Mouse (Mus musculus): ENCODE measurements around the gene Zcchc9. TPM values are rescaled to one million over a fixed set of nuclear protein-coding genes. Genes with fewer than 3 reads are reported as not detected.
A peak's percentile ranks its signal among the peaks of the same experiment; 100 is the strongest.

Gene Zcchc9
- polyA plus RNA-seq (2014; fragmentation: Nextera tagmentation; extraction: Ambion mirVana), result 23.6 and 26.3 TPM in 2 replicates

GRCm38 (mm10) chr13:91807155-91807839 lies at the start of gene Zcchc9:
Zcchc9 (minus strand) TSS chr13:91807705.
- Histone ChIP-seq H3K4me2 (ENCODE audit: low read length) (peak within 1 kb of the TSS; percentile 73), H3K4me3 (ENCODE audit: control insufficient read depth in 1 of 2, insufficient read depth in 1 of 2, low read depth in 1 of 2, low read length in 2 of 2) (peak within 1 kb of the TSS; percentile 87 to 98), H3K9me3 (ENCODE audit: control insufficient read depth, low read length) (no peaks in the 10 kb centered on the region), H3K27me3 (ENCODE audit: control insufficient read depth, insufficient read depth, low read length) (no peaks in the 10 kb centered on the region), H3K36me3 (ENCODE audit: control insufficient read depth, insufficient read depth, low read length) (peaks cover 19% of the 10 kb centered on the region), H3K4me1 (ENCODE audit: control insufficient read depth in 2 of 2, insufficient read depth in 2 of 2, low read length in 2 of 2) (peaks cover 4% of the 10 kb centered on the region in 2 experiments; a peak in 3 of 4 replicates), H3K9ac (ENCODE audit: low read length) (peak within 1 kb of the TSS; percentile 97), H3K27ac (replicated peaks in 1 of 2; ENCODE audit: control insufficient read depth in 1 of 2, insufficient read depth in 1 of 2, low read depth in 2 of 2, low read length in 2 of 2) (peak within 1 kb of the TSS; percentile 90 to 94)
- WGBS, result under 1% methylated on average over 49 of the region's 50 CpGs
- ATAC-seq (ENCODE audit: insufficient number of reproducible peaks, insufficient read depth, low FRiP score, low read depth), result peak; percentile 94

- H3K27me3 ChIP-seq (ENCODE audit: control insufficient read depth, insufficient read depth, low read length), result no peaks in the 10 kb centered on the region
- H3K9ac ChIP-seq (ENCODE audit: low read length), result no peak overlapping the region
- no peaks in the 10 kb centered on the region for H3K36me3 ChIP-seq (ENCODE audit: control insufficient read depth, insufficient read depth, low read length)
- no peaks in the 10 kb centered on the region for H3K4me1 ChIP-seq (ENCODE audit: control insufficient read depth in 2 of 2, insufficient read depth in 2 of 2, low read length in 2 of 2)
- no peak overlapping the region for H3K27ac ChIP-seq (replicated peaks in 1 of 2; ENCODE audit: control insufficient read depth in 1 of 2, insufficient read depth in 1 of 2, low read depth in 2 of 2, low read length in 2 of 2)
- H3K4me2 ChIP-seq (ENCODE audit: low read length), result no peak overlapping the region
- 73% methylated on average over 3 of the region's 3 CpGs for WGBS
- no peak for ATAC-seq (ENCODE audit: insufficient number of reproducible peaks, insufficient read depth, low FRiP score, low read depth)
- no peaks in the 10 kb centered on the region for H3K9me3 ChIP-seq (ENCODE audit: control insufficient read depth, low read length)
- H3K4me3 ChIP-seq (ENCODE audit: control insufficient read depth in 1 of 2, insufficient read depth in 1 of 2, low read depth in 1 of 2, low read length in 2 of 2), result no peak overlapping the region
Observed at GRCm38 (mm10) chr13:91854412-91854811, 46.9 kb upstream of the Zcchc9 start.

GRCm38 (mm10) chr13:91827876-91828275 lies 20.4 kb upstream of the Zcchc9 start:
- no peaks in the 10 kb centered on the region for H3K27me3 ChIP-seq (ENCODE audit: control insufficient read depth, insufficient read depth, low read length)
- H3K4me3 ChIP-seq (ENCODE audit: control insufficient read depth in 1 of 2, insufficient read depth in 1 of 2, low read depth in 1 of 2, low read length in 2 of 2), result no peak overlapping the region
- H3K4me2 ChIP-seq (ENCODE audit: low read length), result no peak overlapping the region
- no peaks in the 10 kb centered on the region for H3K9me3 ChIP-seq (ENCODE audit: control insufficient read depth, low read length)
- no peaks in the 10 kb centered on the region for H3K36me3 ChIP-seq (ENCODE audit: control insufficient read depth, insufficient read depth, low read length)
- no peak overlapping the region for H3K9ac ChIP-seq (ENCODE audit: low read length)
- H3K27ac ChIP-seq (replicated peaks in 1 of 2; ENCODE audit: control insufficient read depth in 1 of 2, insufficient read depth in 1 of 2, low read depth in 2 of 2, low read length in 2 of 2), result no peak overlapping the region
- ATAC-seq (ENCODE audit: insufficient number of reproducible peaks, insufficient read depth, low FRiP score, low read depth), result no peak
- H3K4me1 ChIP-seq (ENCODE audit: control insufficient read depth in 2 of 2, insufficient read depth in 2 of 2, low read length in 2 of 2), result no peaks in the 10 kb centered on the region

- Histone ChIP-seq H3K9me3 (ENCODE audit: control insufficient read depth, low read length) (no peaks in the 10 kb centered on the region), H3K27me3 (ENCODE audit: control insufficient read depth, insufficient read depth, low read length) (no peaks in the 10 kb centered on the region), H3K4me3 (ENCODE audit: control insufficient read depth in 1 of 2, insufficient read depth in 1 of 2, low read depth in 1 of 2, low read length in 2 of 2) (no peak overlapping the region), H3K9ac (ENCODE audit: low read length) (no peak overlapping the region), H3K4me1 (ENCODE audit: control insufficient read depth in 2 of 2, insufficient read depth in 2 of 2, low read length in 2 of 2) (no peaks in the 10 kb centered on the region), H3K4me2 (ENCODE audit: low read length) (no peak overlapping the region), H3K36me3 (ENCODE audit: control insufficient read depth, insufficient read depth, low read length) (no peaks in the 10 kb centered on the region), H3K27ac (replicated peaks in 1 of 2; ENCODE audit: control insufficient read depth in 1 of 2, insufficient read depth in 1 of 2, low read depth in 2 of 2, low read length in 2 of 2) (no peak overlapping the region)
- 67% methylated on average over 2 of the region's 2 CpGs for whole genome bisulfite sequencing
- ATAC-seq (ENCODE audit: insufficient number of reproducible peaks, insufficient read depth, low FRiP score, low read depth), result no peak
Observed at GRCm38 (mm10) chr13:91826066-91826465, 18.6 kb upstream of the Zcchc9 start.

- no peaks in the 10 kb centered on the region for H3K9me3 ChIP-seq (ENCODE audit: control insufficient read depth, low read length)
- no peak overlapping the region for H3K4me3 ChIP-seq (ENCODE audit: control insufficient read depth in 1 of 2, insufficient read depth in 1 of 2, low read depth in 1 of 2, low read length in 2 of 2)
- ATAC-seq (ENCODE audit: insufficient number of reproducible peaks, insufficient read depth, low FRiP score, low read depth), result no peak
- no peaks in the 10 kb centered on the region for H3K4me1 ChIP-seq (ENCODE audit: control insufficient read depth in 2 of 2, insufficient read depth in 2 of 2, low read length in 2 of 2)
- H3K27me3 ChIP-seq (ENCODE audit: control insufficient read depth, insufficient read depth, low read length), result no peaks in the 10 kb centered on the region
- H3K36me3 ChIP-seq (ENCODE audit: control insufficient read depth, insufficient read depth, low read length), result no peaks in the 10 kb centered on the region
- no peak overlapping the region for H3K9ac ChIP-seq (ENCODE audit: low read length)
- 69% methylated on average over 4 of the region's 4 CpGs for WGBS
- no peak overlapping the region for H3K27ac ChIP-seq (replicated peaks in 1 of 2; ENCODE audit: control insufficient read depth in 1 of 2, insufficient read depth in 1 of 2, low read depth in 2 of 2, low read length in 2 of 2)
- no peak overlapping the region for H3K4me2 ChIP-seq (ENCODE audit: low read length)
Observed at GRCm38 (mm10) chr13:91824845-91825550, 17.5 kb upstream of the Zcchc9 start.

GRCm38 (mm10) chr13:91823735-91824134 lies 16.2 kb upstream of the Zcchc9 start:
- no peaks in the 10 kb centered on the region for H3K36me3 ChIP-seq (ENCODE audit: control insufficient read depth, insufficient read depth, low read length)
- no peak overlapping the region for H3K27ac ChIP-seq (replicated peaks in 1 of 2; ENCODE audit: control insufficient read depth in 1 of 2, insufficient read depth in 1 of 2, low read depth in 2 of 2, low read length in 2 of 2)
- H3K9me3 ChIP-seq (ENCODE audit: control insufficient read depth, low read length), result no peaks in the 10 kb centered on the region
- 72% methylated on average over 6 of the region's 6 CpGs for WGBS
- H3K4me1 ChIP-seq (ENCODE audit: control insufficient read depth in 2 of 2, insufficient read depth in 2 of 2, low read length in 2 of 2), result no peaks in the 10 kb centered on the region
- no peak overlapping the region for H3K4me3 ChIP-seq (ENCODE audit: control insufficient read depth in 1 of 2, insufficient read depth in 1 of 2, low read depth in 1 of 2, low read length in 2 of 2)
- H3K27me3 ChIP-seq (ENCODE audit: control insufficient read depth, insufficient read depth, low read length), result no peaks in the 10 kb centered on the region
- ATAC-seq (ENCODE audit: insufficient number of reproducible peaks, insufficient read depth, low FRiP score, low read depth), result no peak
- no peak overlapping the region for H3K9ac ChIP-seq (ENCODE audit: low read length)
- no peak overlapping the region for H3K4me2 ChIP-seq (ENCODE audit: low read length)

GRCm38 (mm10) chr13:91814670-91815069 lies 7.2 kb upstream of the Zcchc9 start:
- no peak overlapping the region for H3K9ac ChIP-seq (ENCODE audit: low read length)
- no peak for ATAC-seq (ENCODE audit: insufficient number of reproducible peaks, insufficient read depth, low FRiP score, low read depth)
- 86% methylated on average over 5 of the region's 5 CpGs for WGBS
- H3K27me3 ChIP-seq (ENCODE audit: control insufficient read depth, insufficient read depth, low read length), result no peaks in the 10 kb centered on the region
- H3K4me1 ChIP-seq (ENCODE audit: control insufficient read depth in 2 of 2, insufficient read depth in 2 of 2, low read length in 2 of 2), result no peaks in the 10 kb centered on the region
- no peak overlapping the region for H3K4me3 ChIP-seq (ENCODE audit: control insufficient read depth in 1 of 2, insufficient read depth in 1 of 2, low read depth in 1 of 2, low read length in 2 of 2)
- no peaks in the 10 kb centered on the region for H3K9me3 ChIP-seq (ENCODE audit: control insufficient read depth, low read length)
- no peak overlapping the region for H3K27ac ChIP-seq (replicated peaks in 1 of 2; ENCODE audit: control insufficient read depth in 1 of 2, insufficient read depth in 1 of 2, low read depth in 2 of 2, low read length in 2 of 2)
- H3K4me2 ChIP-seq (ENCODE audit: low read length), result no peak overlapping the region
- no peaks in the 10 kb centered on the region for H3K36me3 ChIP-seq (ENCODE audit: control insufficient read depth, insufficient read depth, low read length)

All from heart, embryonic 14.5 days (tissue).